Mouse (Mus musculus) regulatory T cell (primary cell): ENCODE results near the gene Tmem266.

ENCODE experiments used
- in situ Hi-C: fragments of 300-600 bp; cut with MboI, MseI; formaldehyde crosslinking; loops from one replicate; pipeline ENCODE4 v1.15.1; 2025; ENCODE audit warnings: high pct_unique_total_duplicates

Tmem266 gene

GRCm38 (mm10) chr9:55450035-55450434 is 123.3 kb downstream of the Tmem266 start:
- in situ Hi-C loops, result no loop called here

DNA sequence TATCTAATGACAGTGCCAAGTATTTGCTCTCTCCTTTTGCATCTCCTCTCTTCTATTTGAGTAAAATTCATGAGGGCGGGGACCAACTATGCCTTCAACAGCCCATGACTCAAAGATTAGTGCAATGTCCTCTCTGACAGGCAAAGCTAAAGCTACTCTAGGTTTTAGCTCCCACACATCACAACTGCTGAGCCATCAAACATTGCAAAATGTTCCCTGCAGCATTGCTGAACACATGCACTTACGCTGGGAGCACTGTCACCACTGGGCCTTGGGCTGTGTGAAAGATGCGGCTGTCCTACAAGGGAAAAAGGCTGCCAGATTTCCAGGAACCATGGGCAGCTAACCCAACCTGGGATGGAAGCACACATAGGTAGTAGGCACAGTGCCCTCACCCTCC is 124.7 kb downstream of the Tmem266 start:
- in situ Hi-C loops, result no loop called here

DNA sequence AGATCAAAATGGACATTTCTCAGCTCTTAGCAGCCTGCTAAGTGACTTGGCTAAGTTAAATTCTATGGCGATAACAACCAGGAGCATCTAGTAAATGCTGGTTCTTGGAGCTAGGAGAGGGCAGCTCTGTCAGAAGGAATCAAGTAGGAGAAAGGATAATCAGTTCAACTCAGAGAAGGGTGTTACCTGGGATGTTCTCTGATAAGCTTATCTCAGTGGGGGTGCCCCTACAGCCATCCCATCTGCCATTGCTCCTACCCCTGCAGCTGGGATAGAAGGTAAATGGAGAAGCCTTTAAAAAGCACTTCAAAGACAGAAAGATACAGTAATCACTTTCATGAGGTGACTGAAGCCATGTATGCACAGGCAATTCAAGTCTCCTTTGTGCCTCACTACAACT is 126.2 kb downstream of the Tmem266 start:
- in situ Hi-C loops, result no loop called here

DNA sequence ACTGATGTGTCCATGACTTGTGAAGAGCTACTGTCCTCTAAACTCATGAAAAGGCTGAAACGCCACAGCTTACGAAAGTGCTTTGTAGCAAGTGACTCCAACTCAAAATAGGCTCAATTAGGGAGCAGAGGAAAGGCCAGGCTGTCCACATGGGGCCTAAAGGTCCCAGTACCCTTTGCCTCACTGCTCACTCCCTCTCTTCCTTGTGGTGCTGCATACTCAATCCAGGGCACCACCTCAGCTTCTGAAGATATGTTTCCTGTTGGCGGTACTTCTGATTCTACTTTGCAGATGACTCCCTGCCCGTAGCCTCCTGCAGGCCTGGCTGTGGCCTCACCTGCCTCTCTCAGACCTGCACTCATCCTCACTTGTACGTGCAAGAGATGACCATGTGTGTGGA is 126.7 kb downstream of the Tmem266 start:
- in situ Hi-C loops, result no loop called here

DNA sequence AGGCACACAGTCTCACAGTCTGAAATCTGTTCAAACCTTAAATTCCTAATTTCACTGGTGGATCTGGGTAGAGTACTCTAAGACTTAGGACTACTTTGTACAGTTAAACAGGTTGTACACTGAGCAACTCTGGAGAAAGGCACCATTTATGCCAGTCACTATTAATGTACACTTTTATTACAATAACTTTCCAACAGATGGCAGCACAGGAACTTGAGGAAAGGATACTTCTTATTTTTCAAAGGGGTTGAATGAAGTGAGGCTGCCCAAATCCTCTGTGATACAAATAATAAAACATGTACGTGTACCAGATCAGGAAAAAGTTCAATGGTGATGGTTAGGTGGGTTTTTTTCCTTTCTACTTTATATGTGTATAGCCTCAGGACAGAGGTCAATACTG is 141.7 kb downstream of the Tmem266 start:
- in situ Hi-C loops, result no loop called here

- in situ Hi-C loops, result no loop called here
These were observed 149.4 kb downstream of the Tmem266 start for GRCm38 (mm10) chr9:55476084-55476483.

- in situ Hi-C loops, result no loop called here
These were observed 152.0 kb downstream of the Tmem266 start for GRCm38 (mm10) chr9:55478699-55479098.

- in situ Hi-C loops, result no loop called here
These were observed 155.4 kb downstream of the Tmem266 start for GRCm38 (mm10) chr9:55482116-55482515.
